Mouse (Mus musculus) testis, postnatal 10 days (tissue): ENCODE measurements around the gene Kdm2b.
A peak's percentile ranks its signal among the peaks of the same experiment; 100 is the strongest.

Experiments
- DNase-seq: peaks from one replicate; pipeline ENCODE4 v3.0.0; 2021; ENCODE audit warnings: low spot score

Gene Kdm2b

GRCm38 (mm10) chr5:122849521-122850318, 139.9 kb downstream of the Kdm2b start, which contains the start of gene Rnf34:
Gene Rnf34, plus strand, starts transcription at chr5:122850048.
- peak; percentile 98 for DNase-seq

- DNase-seq = no peak
These were observed 145.8 kb downstream of the Kdm2b start for GRCm38 (mm10) chr5:122843799-122844198.

GRCm38 (mm10) chr5:122841126-122841525, 148.5 kb downstream of the Kdm2b start:
- DNase-seq = no peak

- no peak for DNase-seq
These were observed 156.6 kb downstream of the Kdm2b start for GRCm38 (mm10) chr5:122832996-122833395.

- DNase-seq = no peak
These were observed 157.1 kb downstream of the Kdm2b start for GRCm38 (mm10) chr5:122832536-122832935.

GRCm38 (mm10) chr5:122825099-122825498, 164.5 kb downstream of the Kdm2b start:
- DNase-seq = no peak

- DNase-seq = no peak
These were observed 165.2 kb downstream of the Kdm2b start for GRCm38 (mm10) chr5:122824450-122824849.

- no peak for DNase-seq
These were observed 165.6 kb downstream of the Kdm2b start for GRCm38 (mm10) chr5:122823976-122824375.

GRCm38 (mm10) chr5:122822441-122822840, 167.2 kb downstream of the Kdm2b start:
- DNase-seq = no peak

GRCm38 (mm10) chr5:122821524-122821885, 168.1 kb downstream of the Kdm2b start:
- no peak for DNase-seq

- DNase-seq = peak; percentile 95
These were observed 168.7 kb downstream of the Kdm2b start, which contains the start of gene Anapc5 for GRCm38 (mm10) chr5:122820777-122821523. Gene Anapc5, minus strand, starts transcription at chr5:122821339.
